Mouse (Mus musculus): ENCODE results near the gene Kif5c.

Gene Kif5c

DNA sequence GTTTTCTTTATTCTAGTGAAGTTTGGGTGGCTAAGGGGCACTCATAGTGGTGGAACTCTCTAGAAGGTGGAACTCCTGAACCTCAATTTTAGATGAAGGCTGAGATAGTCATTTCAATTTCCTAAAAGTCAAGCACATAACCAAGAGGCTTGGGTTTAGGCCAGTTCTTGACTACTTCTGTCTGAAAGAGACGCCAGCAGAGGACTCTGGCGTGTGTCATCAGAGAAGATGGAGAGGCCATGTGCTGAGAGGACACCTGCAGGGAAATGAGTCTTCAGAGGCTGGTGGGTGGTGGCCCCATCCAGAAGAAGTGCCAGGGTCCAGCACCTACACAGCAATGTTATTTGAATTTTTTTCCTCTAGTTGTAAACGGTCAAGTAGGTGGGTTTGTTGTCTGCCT, 42.8 kb downstream of the Kif5c start:
- no peak for DNase-seq (ENCODE audit: low spot score in 2 of 2)

DNA sequence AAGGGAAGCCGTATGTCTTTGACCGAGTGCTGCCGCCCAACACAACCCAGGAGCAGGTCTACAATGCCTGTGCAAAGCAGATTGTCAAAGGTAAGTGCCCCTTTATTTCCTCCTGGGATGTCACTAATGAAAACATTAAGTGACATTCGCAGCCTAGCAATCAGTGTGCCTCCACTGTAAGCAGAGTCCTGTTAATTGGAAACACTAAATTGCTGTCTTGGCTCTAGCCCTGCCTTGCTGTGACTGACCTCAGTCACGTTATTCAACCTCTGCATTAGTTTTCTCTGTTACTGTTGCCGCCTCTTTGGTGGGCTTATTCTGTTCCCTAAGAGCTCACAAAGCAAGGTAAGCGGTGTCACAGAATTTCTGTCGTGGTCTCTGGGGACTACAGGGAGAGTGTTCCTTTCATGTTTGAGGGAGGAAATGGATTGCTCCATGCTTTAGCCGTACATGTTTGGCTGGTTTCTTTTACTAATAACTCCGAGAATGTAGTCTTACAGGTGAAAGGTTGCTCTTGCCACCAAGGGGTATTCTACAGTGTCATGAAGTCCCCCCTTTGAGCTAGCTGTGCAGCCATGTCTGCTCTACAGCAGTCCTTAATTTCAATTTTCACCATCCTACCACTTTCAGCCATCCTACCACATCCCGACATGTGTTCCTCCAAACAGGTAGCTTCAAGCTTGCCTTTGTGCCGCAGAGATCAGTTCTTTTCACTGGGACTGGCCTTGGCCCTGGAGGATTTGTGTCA, 52.8 kb downstream of the Kif5c start:
- DNase-seq (ENCODE audit: low spot score in 2 of 2): no peak

DNA sequence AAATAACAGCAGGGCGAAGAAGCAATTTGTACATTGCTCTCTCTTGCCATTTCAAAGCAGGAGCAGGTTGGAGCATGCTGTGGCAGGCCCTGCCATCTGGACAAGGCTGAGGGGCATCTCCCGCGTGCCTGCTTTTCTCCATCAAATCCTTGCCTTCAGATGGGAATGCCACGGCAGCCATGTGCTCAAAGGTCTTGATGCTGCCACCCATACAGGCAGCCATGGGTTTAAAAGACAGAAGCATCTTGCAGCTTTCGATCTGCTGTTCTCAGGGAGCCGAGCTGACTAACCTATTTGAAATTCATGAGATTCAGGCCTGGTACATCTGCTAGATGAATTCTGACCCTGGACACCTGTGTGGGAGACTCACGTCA, 53.4 kb downstream of the Kif5c start:
- DNase-seq (ENCODE audit: low spot score in 2 of 2): no peak

DNA sequence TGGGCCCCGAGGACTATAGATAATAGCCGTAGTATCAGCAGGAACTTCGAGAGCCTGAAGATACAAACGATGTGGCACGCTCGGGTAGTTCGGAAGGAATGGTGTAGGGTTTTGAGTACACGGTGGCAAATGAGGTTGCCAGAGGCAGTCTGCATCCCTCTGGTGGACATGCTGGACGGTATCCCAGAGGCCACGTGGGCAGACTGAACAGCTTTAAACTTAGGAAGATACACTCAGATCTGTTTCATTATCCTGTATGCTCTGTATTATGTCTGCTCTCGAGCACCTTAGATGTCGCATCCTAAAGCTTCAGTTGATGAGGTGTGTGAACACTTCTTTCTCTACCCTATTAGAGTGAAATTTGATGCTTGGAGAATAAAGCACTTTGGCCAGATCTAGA, 56.9 kb downstream of the Kif5c start:
- no peak for DNase-seq (ENCODE audit: low spot score in 2 of 2)

DNA sequence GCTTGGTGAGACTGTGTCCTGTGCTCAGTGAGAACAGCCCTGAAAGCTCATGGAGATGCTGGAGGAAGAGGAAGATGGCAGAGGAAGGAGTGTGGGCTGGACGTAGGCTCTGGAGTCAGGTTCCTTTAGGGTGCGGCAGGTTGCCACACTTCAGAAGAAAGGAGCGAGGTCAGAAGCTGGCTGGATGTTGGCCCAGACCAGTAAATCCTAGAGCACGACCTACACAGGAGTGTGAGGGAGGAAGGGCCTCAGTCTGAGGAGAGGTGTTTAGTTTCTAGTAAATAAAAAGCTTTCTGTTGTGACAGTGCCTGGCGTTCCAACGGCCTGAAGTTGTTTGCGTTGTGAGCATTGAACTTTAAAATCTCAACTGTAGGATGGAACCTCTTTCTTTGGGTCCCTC, 59.3 kb downstream of the Kif5c start:
- no peak for DNase-seq (ENCODE audit: low spot score in 2 of 2)

DNA sequence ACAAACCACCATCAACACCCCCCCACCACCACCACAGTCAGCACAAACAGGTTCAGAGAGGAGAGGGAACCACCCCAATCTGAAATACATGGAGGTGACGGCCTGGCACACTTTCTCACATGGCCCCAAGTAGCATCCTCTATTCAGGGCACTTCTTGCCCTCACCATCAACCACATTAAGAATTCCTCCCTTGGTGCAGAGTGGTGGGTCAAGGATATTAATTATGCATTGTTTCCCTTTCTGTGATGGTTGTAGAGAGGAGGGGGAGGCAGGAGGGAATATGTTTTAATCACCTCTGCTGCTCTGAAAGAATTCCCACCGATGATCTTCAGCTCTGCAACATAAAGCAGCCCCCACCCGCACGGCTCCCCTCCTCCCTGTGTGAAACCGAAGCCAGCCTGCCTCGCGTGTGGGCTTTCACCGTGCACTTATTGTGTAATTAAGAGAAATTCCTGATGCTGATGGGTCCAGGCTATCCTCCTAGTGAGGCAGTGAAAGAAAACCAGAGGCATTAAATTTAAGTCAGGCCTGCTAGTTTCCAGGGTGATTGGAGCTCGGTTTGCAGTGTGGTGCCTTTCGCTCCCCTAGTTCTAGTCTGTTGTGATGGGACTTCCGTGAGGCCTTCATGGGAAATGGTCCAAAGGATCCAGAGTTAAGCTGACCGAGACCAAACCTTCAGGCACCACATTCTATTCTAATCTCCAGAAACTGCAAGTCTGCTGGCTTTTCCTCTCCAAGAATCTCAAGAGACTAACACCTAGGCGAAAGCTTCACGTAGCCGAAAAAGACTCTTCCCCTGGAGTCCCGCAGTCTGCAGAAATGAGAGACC, 60.3 kb downstream of the Kif5c start:
- no peak for DNase-seq (ENCODE audit: low spot score in 2 of 2)

DNA sequence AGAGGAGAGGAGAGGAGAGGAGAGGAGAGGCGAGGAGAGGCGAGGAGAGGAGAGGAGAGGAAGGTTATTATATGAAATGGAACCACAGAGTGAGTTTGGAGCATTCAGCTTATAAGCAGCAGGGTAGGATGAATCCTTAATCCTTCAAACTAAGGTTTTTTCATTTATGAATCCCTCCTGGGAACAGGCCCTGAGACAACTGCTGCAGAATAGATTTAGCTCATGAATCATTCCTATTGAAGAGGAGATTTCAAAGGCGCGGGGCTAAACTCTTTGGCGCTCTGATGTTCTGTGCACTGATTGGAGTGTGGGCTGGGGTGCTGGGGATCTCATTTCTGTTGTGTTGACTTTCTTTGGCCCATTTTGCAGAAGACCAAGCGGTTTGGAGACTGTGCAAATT, 63.7 kb downstream of the Kif5c start:
- no peak for DNase-seq (ENCODE audit: low spot score in 2 of 2)

DNA sequence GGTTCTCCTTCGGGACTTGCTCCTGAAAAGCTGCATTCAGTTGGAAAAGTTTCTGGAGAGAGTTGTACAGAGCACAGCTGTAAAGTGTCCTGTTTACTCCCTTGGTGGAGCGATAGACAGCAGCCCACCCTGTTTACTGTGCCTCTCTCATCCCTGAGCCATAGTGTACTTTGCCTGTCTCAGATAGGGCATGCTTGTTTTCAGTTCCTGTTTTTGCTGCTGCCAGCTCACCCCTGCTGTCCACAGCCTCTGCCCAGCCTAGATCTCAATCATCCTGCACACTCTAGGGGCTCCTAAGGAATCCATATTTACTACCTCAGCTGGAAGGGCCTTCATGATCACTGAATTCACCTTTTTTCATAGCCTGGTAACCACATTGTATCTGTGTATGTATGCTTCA, 65.7 kb downstream of the Kif5c start:
- no peak for DNase-seq (ENCODE audit: low spot score in 2 of 2)

DNA sequence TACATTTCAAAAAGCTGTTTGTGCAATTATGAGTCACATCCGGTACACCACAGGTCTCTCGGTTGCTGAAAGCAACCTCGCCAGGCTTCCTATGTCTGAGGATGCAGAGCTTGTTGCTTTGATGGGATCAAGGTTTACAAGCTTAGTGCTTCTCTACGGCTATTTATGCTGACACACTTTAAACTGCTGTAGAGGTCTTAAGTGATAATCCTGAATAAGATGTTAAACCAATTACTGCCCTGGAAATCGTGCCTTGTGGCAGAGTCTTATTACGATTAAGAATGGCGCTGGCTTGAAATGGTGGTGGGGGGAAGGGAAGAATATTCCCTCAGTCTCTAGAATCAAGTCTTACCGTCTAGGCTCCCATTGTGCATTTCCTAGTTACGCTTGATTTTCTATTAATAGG, 71.3 kb downstream of the Kif5c start:
- no peak for DNase-seq (ENCODE audit: low spot score in 2 of 2)

DNA sequence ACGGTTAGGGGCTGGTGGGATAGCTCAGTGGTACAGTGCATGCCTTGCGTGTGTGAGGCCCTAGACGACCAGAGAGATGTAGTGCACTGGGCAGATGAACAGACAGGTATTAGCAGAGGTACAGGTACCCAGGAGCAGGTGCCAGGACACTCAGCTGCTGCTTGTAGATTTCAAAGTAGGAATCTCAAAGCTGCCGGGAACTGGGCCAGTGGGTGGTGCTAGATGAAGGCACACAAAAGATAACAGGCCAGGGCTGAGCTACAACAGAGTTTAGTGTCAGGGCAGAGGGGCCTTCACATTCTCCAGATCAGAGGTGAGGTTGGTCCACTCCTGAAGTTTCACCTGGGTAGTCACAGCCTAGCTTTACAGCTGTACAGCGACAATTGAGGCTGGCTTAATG, 72.3 kb downstream of the Kif5c start:
- DNase-seq (ENCODE audit: low spot score in 2 of 2): no peak

DNA sequence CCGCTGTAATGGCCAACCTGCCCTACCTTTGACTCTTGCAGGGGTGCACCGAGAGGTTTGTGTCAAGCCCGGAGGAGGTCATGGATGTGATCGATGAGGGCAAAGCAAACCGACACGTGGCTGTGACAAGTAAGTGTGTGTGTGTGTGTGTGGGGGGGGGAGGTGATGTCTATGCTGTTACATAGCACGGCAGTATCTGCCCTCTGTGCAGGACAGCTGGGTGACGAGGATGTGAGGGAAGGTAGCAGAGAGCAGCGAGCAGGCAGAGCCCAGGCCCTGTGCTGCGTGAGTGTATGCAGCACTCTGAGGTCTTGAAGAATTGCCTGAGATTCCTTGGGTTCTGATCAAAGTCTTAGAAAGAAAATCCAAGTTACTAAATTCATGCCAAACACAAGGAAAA, 75.6 kb downstream of the Kif5c start:
- no peak for DNase-seq (ENCODE audit: low spot score in 2 of 2)

DNA sequence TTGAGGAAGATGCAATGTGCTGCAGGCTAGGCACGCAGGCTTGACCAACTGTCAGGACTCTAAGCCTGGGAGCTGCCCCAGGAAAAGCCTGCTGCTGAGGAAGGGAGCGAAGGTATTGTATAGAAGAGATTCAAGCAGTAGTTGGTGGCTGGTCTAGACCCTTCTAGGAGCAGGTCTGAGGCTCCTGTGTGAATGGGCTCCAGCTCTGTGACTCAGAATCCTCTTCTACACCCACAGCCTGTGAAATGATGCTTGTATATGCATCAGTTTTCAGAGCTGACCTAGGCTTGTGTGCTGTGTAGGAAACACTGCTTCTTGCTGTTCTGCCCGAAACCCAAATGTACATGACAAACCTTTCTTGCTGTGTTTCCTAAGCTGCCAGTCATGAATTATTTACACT, 76.4 kb downstream of the Kif5c start:
- no peak for DNase-seq (ENCODE audit: low spot score in 2 of 2)

DNA sequence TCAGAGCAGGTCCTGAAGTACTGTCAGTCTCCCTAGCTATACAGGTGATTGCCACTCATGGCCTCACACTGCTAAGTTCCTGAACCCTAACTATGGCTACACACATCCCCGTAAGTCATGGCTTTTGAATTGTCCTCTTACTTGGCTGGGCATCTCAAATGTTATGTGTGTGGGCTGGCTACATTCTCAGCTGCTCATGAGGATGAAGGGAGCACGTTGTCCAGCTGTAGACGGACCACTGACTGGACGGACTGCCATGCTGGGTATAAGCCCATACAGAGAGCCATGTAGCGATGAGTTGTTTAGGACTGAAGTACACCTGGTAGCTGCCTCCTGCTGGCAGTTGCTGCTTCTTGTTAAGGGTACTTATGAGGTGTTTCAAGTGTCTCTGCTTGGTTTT, 79.8 kb downstream of the Kif5c start:
- no peak for DNase-seq (ENCODE audit: low spot score in 2 of 2)

DNA sequence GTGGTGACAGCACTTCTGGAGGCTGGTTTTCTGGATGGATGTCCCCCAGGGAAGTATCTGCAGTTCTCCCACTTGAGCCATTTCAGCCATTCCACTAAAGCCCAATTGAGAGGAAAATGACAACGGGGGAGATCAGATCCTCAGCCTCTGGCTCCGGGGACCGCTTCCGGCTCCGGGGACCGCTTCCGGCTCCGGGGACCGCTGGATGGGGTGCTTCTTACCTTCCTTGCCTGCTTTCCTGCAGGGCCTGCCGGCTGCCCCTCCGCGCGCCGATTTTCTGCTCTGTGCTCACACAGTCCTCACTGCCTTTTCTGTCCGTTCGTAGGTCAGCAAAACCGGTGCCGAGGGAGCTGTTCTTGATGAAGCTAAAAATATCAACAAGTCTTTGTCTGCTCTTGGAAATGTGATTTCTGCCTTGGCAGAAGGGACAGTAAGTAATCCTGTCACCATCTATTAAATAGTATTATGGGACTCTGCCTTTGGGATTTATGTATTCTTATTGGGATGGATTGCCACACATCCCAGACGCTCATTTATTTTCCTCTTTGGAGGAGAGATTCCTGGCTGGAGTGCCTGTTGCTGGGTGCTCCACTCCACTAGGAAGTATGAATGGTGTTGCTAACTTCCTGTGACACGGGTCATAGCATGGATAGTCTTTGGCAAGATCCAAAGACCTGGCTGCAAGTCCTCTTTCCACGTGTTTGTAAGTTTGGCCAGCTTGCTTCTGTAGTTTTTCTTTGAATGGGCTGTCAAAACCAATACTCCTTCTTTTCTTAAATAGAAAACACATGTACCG, 81.3 kb downstream of the Kif5c start:
- no peak for DNase-seq (ENCODE audit: low spot score in 2 of 2)

DNA sequence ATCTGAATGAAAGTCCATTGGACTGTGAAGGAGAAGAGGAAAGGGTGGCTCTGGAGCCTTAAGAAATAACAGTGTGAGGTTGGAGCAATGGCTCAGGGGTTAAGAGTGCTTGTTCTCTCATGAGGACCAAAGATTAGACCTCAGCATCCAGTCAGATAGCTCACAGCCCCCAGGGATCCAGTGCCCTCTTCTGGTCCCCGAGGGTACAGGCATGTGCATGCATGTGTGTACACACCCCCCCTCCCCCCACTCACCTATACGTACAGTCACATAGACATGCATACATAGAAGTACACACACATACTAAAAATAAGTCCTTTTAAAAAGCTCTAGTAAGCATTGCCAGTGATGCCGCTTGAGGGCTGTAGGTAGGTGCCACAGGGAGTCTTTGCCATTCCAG, 91.1 kb downstream of the Kif5c start:
- DNase-seq (ENCODE audit: low spot score in 2 of 2): no peak

DNA sequence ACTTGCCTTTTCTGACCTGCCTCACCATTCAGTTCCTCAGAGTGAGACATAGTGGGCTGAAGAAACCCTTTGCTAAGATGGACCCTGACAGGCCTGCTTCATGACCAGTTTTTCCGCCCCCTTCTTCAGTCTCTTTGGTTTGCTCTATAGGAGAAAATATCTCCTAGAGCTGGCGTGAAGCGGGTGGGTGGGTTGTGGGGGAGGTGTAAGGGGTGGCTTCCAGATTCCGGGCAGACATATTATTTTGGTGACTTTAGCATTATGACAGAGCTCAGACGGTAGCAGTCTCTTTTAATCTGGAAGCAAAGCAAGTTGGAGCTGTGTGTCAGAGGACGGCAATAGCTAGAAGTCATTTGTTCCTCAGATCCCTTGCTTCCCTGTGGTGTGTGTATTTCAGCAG, 92.6 kb downstream of the Kif5c start:
- DNase-seq (ENCODE audit: low spot score in 2 of 2): no peak

DNA sequence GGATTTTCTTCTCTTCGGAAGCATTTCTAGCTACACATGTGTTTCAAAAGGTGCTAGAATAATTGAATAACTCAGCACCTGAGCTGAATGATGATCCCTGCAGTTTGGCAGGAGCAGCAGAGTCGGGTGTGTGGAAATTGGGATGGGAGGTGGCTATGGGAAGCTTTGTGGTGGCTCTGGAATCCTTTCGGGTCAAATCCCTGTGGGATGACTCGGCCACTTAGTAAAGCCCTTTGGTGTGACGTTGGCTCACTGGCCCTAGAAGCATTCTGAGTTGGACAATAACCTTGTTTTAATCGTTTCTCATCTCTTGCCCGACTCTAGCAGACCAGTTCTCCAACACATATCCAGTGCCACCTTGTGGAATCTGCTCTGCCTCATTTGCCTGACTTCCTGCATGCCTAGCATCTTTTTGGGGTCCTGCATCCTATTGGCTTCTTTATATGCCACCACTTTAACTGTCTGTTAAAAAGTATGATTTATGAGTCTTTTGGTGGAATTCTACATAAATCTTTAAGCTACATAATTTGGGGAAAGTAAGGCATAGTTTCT, 93.3 kb downstream of the Kif5c start:
- no peak for DNase-seq (ENCODE audit: low spot score in 2 of 2)

DNA sequence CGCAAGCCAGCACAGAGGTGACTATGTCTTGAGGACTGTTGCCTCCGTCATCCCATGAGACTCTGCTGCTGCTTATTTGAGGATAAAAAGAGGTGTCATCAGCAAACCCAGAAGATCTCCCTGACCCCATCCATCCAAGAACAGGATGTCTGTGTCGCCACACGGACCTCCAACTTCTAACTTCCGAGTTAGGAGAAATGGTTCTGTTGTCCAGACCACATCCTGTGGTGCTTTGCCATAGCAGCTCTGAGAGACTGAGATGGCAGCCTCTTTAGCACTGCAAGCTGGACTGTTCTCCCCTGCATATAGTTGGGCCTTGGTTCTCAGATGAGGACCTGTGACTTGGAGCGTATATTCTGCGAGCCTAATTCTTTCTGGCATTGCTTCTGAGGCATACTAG, 97.4 kb downstream of the Kif5c start:
- no peak for DNase-seq (ENCODE audit: low spot score in 2 of 2)

DNA sequence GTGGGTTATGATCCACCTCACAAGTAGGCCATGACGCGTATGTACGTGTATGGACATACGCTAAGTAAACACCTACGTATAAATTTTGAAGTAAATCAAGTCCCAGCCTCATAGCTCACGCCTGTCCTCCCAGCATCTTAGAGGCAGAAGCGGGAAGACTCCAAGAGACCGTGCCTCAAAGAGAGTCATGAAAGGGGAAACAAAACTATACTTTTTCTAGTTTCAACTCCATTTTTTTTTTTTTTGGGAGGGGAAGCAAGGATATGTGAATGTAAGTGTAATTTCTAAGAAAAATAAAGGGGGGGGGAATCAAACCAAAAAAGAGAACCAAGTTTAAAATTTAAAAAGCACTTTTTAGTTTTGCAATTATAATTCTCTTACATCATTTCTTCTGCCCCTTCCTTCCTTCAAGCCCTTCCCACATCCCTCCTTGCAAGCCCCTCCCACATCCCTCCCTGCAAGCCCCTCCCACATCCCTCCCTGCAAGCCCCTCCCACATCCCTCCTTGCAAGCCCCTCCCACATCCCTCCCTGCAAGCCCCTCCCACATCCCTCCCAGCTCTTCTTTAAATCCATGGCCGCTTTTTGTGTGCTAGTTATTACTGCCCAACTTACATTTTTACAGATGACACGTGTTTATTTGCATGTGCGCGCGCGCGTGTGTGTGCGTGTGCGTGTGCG, 98.5 kb downstream of the Kif5c start:
- DNase-seq (ENCODE audit: low spot score in 2 of 2): no peak

DNA sequence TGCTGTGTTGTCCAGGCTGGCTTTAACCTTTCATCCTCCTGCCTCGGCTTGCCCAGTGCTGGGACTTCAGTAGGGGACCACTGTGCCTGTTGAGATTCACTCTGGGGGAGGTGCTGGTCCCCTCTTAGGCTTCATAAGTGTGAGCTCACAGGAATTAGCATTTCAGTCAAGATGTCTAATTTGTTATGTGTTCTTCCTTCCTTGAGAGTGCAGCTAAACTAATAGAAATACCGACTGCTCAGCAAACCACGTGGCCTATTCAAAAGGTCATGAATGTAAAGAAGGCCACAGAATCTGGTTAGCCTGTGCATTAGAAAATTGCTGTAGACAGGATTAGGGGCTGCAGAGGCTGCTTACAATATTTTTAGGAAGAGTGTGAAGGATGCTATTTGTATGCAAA, 99.4 kb downstream of the Kif5c start:
- DNase-seq (ENCODE audit: low spot score in 2 of 2): no peak

DNA sequence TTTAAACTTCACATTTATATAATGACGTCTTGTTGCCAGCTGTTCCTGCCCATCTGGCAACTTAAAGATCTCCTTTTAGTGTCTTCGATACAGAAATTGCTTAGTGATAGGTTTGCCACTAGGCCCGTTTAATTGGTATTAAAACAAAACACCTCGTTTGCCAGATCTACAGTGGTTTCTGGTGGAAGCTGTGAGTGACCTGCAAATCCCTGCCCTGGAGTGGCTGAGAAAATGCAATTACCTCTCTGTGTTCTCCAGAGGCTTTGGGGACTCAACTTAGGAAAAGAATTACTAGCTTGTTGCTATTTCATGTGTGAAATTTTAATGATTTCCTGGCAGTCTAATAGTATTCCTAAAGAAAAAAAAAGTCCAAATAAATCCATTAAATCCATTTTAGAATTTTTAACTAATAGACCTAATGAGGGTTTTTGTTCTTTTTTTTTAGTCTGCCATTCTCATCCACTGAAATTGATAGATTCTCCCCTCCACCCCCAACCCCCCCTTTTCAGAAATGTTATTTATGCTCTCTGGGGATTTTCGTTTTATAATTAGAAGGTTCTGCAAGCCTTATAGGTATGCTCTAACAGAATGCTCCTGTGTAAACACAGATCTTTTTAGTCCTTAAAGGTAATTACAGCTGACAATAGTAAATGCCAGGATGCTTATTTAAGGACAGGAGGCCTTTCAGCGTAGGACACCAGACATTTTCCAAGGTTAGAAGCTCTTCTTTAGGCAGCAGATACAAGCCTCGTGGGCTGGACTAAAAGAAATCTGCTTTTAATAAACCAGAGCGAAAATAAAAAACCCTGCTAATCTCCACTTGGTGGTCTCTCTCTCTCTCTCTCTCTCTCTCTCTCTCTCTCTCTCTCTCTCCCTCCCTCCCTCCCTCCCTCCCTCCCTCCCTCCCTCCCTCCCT, 100.1 kb downstream of the Kif5c start:
- no peak for DNase-seq (ENCODE audit: low spot score in 2 of 2)

Measured in urinary bladder, adult 18-20 months (tissue).